Mouse (Mus musculus) erythroid progenitor cell, adult 5-6 weeks (primary cell): ENCODE measurements at regions not wholly inside any gene's neighbourhood (a gene's known extent, or its start where the extent isn't known, plus 50 kb on each side); places are given as distances from the start of the nearest gene placed in this dataset.

ENCODE experiments used
- ATAC-seq: replicated peaks from 2 replicates; pipeline ENCODE4 v1.8.0; 2016; ENCODE audit warnings: moderate number of reproducible peaks, mild to moderate bottlenecking, moderate TSS enrichment, inconsistent platforms; ENCODE audit not compliant: poor library complexity, low FRiP score, severe bottlenecking

- ATAC-seq: peak; percentile 55
These were observed 79.2 kb upstream of the Serbp1 start for GRCm38 (mm10) chr6:67158765-67159164.

GRCm38 (mm10) chr6:67152845-67153468 is 85.0 kb upstream of the Serbp1 start:
- peak; percentile 46; the same call in 1 of the 2 replicates for ATAC-seq

DNA sequence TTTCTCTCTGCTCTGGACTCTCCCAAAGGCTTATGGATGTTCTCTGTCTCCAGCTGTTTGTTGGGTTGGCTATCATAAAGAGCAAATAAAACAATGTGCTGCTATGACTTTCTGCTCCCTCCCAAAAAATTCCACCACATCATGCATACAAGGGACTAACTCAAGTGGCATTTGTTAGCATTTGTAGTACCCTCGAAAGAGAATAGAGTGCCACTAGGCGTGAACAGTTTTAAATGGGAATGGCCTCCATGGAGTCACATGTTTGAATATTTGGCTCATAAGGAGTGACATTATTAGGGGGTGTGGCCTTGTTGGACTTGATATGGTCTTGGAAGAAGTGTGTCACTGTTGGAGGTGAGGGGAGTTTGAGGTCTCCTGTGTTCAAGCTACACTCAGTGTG is 86.5 kb upstream of the Serbp1 start:
- no peak for ATAC-seq

DNA sequence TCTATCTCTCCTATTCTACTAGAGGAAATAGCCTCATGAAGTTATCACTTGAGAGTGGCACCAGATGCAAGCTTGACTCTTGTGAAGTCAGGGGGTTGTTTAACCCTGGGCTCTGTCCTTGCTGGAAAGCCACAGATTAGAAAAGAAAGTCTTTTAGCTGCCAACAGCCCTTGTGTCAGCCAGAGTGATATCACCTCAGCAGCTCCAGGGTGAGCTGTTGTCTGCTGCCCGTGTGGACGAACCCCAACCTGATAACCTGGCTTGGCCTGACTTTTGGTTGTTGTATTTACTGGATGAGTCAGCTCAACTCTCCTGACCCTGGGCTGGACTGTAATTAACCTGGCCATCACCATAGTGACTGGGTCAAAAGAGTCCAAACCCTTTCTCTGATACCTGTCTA is 88.6 kb upstream of the Serbp1 start:
- ATAC-seq: peak; percentile 60

- ATAC-seq: no peak
These were observed 91.3 kb upstream of the Serbp1 start for GRCm38 (mm10) chr6:67146708-67147107.

DNA sequence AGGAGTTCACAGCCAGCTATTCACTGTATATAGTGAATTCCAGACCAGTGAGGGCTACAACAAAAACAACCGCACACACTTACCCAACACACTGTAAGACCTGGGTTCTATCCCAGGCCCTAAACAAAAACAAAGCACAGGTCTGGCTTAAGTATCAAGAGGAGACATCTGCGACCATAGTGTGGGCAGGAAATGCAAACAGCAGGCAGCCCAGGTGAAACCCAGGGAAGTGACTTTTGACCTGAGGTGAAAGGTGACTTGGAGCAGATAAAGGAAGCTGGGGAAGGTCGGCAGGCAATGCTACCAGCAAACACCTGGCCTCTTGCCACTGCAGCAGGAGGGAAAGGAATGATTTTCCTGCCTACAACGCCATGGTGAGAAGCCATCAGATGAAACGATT is 92.0 kb upstream of the Serbp1 start:
- no peak for ATAC-seq

- no peak for ATAC-seq
These were observed 92.8 kb upstream of the Serbp1 start for GRCm38 (mm10) chr6:67144946-67145716.

GRCm38 (mm10) chr6:67142179-67142578 is 95.8 kb upstream of the Serbp1 start:
- no peak for ATAC-seq

DNA sequence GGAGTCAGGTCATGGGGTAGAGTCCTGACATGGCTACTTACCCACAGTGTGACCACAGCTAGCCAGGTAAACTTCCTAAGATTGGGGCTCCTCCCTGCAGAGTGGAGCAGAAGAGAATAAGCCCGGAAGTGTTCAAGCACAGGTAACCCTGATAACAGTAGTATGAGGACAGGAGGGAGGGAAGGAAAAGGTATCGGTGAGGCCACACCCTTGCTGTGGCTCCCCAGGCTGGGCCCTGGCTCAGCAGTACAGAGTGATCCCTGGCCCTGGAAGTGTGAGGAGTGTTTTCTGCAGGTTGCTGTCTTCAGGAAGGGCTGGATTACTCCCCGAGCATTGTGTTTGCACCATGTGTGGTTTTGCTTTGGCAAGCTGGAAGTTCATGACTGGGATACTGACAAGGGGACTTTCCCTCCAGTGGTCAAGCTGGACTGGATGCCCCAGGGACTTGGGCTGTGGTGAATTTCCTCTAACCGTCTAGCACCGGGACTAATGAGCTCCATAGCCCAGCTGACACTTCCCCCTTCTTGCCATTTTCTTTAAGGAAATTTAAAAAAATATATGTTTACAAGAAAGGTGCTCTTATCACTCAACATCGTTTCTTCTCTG is 97.2 kb upstream of the Serbp1 start:
- no peak for ATAC-seq

DNA sequence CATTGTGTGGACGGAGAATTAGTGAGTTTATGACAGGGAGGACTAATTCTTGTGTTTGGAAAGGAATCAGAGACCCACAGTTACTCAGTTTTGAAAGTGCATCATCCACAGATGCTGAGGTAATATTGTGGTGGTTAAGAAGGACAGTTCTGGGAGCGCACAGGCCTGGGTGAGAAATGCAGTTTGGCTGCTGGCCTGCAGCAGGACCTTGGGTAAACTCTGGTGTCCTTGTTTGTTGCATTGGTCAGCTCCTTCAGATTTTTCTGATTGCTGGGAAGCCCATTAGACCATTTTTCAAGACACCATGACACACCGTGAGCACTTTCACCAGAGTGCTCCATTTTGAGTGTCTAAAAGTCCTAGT is 99.0 kb upstream of the Serbp1 start:
- ATAC-seq: no peak

GRCm38 (mm10) chr6:67138302-67139011 is 99.5 kb upstream of the Serbp1 start:
- ATAC-seq: no peak

GRCm38 (mm10) chr6:67137482-67137881 is 100.2 kb upstream of the Gadd45a start:
- ATAC-seq: no peak

DNA sequence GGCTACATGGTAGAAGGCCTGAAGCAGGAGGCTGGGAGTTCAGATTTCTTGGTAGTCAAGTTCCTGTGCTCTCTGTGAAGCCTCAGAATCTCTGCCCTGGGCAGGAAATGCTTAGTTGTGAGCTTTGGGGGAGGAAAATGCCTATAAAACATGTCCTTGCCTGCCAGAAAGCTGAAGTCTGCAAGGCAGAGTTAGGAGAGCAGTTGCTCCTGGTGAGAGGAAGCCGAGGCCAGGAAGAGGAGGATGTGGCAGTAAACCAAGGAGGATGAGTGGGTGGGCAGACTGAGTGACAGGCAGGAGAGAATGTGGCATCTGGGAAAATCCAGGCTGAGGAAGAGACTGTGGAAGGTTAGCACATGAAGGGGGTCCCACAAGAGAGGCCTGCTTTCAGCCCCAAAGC is 97.7 kb upstream of the Gadd45a start:
- ATAC-seq: no peak

- no peak for ATAC-seq
These were observed 93.5 kb upstream of the Gadd45a start for GRCm38 (mm10) chr6:67130540-67131301.

DNA sequence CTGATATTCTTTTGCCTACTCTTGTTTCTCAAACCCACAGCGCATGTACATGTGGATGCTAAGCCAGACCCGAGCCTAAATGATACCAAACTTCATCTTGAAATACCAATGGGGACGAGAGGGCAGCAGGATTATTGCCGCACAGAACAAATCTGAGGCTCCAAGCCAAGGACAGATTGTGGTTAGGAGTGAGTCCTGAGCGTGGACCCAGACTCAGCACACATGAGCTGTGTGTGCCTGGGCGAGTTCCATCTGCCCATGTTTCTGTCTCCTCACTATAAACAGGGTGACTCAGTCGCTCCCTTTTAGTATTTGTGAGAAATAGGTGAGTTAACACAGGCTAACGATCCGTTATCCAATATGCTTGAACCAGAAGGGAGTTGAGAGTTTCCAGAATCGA is 92.4 kb upstream of the Gadd45a start:
- ATAC-seq: no peak

DNA sequence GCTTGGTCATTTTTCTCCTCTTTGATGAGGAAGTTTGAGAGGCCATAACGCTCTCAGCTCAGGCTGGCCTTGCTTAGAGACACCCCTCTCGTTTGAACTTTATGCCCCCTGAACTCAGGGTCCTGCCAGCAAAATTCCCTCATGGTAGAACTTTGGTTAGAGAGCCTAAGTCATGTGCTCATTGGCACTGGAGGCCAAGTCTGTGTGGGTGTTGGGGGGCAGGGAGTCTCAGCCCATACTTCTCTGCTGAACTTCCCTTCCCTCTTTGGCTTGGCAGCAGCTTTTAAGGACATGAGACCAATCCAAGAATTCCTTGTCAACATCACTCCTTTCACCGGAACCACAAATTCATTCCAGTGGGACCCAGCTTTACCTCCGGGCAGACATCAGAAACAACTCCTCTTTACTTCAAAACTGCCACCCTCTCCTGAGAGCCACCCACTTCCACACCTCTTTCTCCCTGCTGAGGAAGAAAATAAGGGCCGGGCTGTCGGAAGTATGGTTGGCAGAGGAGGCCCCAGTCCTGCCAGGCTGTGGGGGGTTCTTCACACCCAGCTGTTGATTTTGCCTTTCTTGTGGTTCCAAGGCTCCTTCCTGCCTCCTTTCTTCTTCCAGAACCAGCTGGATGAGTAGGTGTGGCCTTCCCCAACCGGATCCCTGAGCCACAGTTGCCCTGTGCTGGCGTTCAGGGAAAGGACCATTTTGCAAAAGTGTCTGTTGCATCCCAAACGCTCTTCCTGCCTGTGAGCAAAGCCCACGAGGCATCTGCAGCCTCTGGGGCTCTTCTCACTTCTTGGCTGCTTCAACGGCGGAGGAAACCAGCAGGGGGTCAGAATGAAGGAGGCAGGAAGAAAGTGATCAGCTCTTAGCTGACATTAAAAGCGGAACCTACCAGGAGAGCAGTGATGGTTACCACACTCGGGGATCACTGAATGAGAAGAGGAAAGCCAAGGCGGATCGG is 91.5 kb upstream of the Gadd45a start:
- ATAC-seq: no peak

- ATAC-seq: no peak
These were observed 90.5 kb upstream of the Gadd45a start for GRCm38 (mm10) chr6:67127727-67128126.

DNA sequence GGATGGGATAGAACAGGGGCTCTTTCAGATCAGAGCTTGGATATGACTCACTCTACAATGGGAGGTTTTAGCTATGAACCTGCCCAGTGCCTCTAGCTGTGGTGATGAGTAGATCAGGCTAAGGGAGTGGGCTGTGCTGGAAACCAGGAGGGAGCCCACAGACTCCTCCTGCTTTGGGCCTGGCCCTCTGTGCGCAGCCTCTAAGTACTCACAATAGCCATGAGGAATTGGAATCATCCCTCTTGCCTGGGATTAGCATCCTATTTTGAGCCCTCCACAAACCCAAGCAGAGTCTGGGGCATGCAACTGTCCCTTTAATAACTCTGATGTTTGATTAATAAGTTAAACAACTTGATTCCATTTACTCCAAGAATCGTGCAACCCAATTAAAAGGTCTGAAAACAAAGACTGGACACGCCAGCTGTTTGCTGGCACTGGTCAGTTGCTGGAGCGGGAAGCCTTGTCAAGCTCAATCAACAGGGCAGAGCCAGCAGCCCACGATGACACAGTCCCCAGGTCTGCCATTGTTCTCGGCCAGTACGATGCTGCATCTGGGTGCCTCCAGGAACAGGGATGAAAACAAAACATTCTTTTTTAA is 88.6 kb upstream of the Gadd45a start:
- no peak for ATAC-seq
